Mouse (Mus musculus): Measurements from ENCODE around the gene Ly6c2.
"Not testable (repeated sequence)": the region's sequence is repeated elsewhere in the genome, so short reads cannot be mapped to it uniquely, and the experiment has no call there.

Gene Ly6c2

GRCm38 (mm10) chr15:75111861-75112630, at the start of gene Ly6c2:
TSS of gene Ly6c2 (minus strand) at chr15:75111970.
- DNase-seq (ENCODE audit: low read depth, low spot score): not testable (repeated sequence)

- DNase-seq (ENCODE audit: low read depth, low spot score): no peak
Observed at GRCm38 (mm10) chr15:75157646-75158045, 45.9 kb upstream of the Ly6c2 start.

- no peak for DNase-seq (ENCODE audit: low read depth, low spot score)
Observed at GRCm38 (mm10) chr15:75154940-75155339, 43.2 kb upstream of the Ly6c2 start, which contains the start of gene Ly6g. TSS of gene Ly6g (plus strand) at chr15:75155240.

- no peak for DNase-seq (ENCODE audit: low read depth, low spot score)
Observed at GRCm38 (mm10) chr15:75153087-75153486, 41.3 kb upstream of the Ly6c2 start.

GRCm38 (mm10) chr15:75143735-75144134, 32.0 kb upstream of the Ly6c2 start:
- peak; percentile 46 for DNase-seq (ENCODE audit: low read depth, low spot score)

GRCm38 (mm10) chr15:75141812-75142360, 30.1 kb upstream of the Ly6c2 start:
- peak; percentile 62 for DNase-seq (ENCODE audit: low read depth, low spot score)

GRCm38 (mm10) chr15:75137739-75138138, 26.0 kb upstream of the Ly6c2 start:
- not testable (repeated sequence) for DNase-seq (ENCODE audit: low read depth, low spot score)

- DNase-seq (ENCODE audit: low read depth, low spot score): not testable (repeated sequence)
Observed at GRCm38 (mm10) chr15:75135090-75135783, 23.5 kb upstream of the Ly6c2 start.

- DNase-seq (ENCODE audit: low read depth, low spot score): not testable (repeated sequence)
Observed at GRCm38 (mm10) chr15:75132346-75132745, 20.6 kb upstream of the Ly6c2 start.

- DNase-seq (ENCODE audit: low read depth, low spot score): peak; percentile 67
Observed at GRCm38 (mm10) chr15:75120066-75120465, 8.3 kb upstream of the Ly6c2 start.

GRCm38 (mm10) chr15:75118742-75119141, 7.0 kb upstream of the Ly6c2 start:
- DNase-seq (ENCODE audit: low read depth, low spot score): peak; percentile 70

GRCm38 (mm10) chr15:75117481-75117880, 5.7 kb upstream of the Ly6c2 start:
- not testable (repeated sequence) for DNase-seq (ENCODE audit: low read depth, low spot score)

- peak; percentile 5 for DNase-seq (ENCODE audit: low read depth, low spot score)
Observed at GRCm38 (mm10) chr15:75116525-75116924, 4.8 kb upstream of the Ly6c2 start.

- not testable (repeated sequence) for DNase-seq (ENCODE audit: low read depth, low spot score)
Observed at GRCm38 (mm10) chr15:75110424-75110823, 1.3 kb downstream of the Ly6c2 start.

- no peak for DNase-seq (ENCODE audit: low read depth, low spot score)
Observed at GRCm38 (mm10) chr15:75099261-75099660, 12.5 kb downstream of the Ly6c2 start.

GRCm38 (mm10) chr15:75088041-75088440, 23.7 kb downstream of the Ly6c2 start:
- DNase-seq (ENCODE audit: low read depth, low spot score): peak; percentile 13

GRCm38 (mm10) chr15:75069965-75070364, 41.8 kb downstream of the Ly6c2 start:
- no peak for DNase-seq (ENCODE audit: low read depth, low spot score)

GRCm38 (mm10) chr15:75062030-75062574, 49.7 kb downstream of the Ly6c2 start:
- DNase-seq (ENCODE audit: low read depth, low spot score): peak; percentile 68

- peak; percentile 57 for DNase-seq (ENCODE audit: low read depth, low spot score)
Observed at GRCm38 (mm10) chr15:75060505-75060904, 51.3 kb downstream of the Ly6c2 start.

Measured in R1 (cell line).